Mouse (Mus musculus) bone marrow macrophage, adult 2 months (primary cell): ENCODE measurements at regions not wholly inside any gene's neighbourhood (a gene's known extent, or its start where the extent isn't known, plus 50 kb on each side); places are given as distances from the start of the nearest gene placed in this dataset.

Source experiments
- CTCF ChIP-seq: IDR thresholded peaks from 2 replicates; pipeline ENCODE4 v1.5.1; 2012; ENCODE audit warnings: low read depth, mild to moderate bottlenecking, low read length, moderate library complexity
- POLR2A ChIP-seq: IDR thresholded peaks from 2 replicates; pipeline ENCODE4 v1.6.1; 2012; ENCODE audit warnings: mild to moderate bottlenecking, low read depth, low read length, borderline replicate concordance

- no peak for TF ChIP-seq POLR2A
- TF ChIP-seq CTCF, result no peak
Observed at GRCm38 (mm10) chr10:57183560-57183959, 302.6 kb upstream of the Hsf2 start.
